ENCODE assay signal across 35 mouse cellular contexts in the genomic region with DNA sequence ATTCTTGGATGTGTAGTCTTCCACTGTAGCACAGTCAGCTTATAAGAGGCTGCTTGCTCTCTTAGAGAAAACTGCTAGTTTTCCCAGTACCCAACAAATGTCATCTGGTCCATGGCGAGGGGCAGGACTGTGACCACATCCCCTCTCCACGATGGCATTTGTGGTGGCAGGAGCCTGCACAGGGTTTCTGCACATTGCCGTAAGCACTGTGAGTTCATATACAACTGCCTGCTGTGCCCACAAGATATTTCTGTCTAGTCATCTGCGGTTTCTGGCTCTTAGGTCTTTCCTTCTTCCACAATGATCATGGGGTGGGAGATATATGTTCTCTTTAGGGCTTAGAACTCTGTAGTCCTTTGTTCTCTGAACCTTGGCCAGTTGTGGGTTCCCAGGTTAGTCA. TPM values are rescaled to one million over a fixed set of nuclear protein-coding genes. Genes with fewer than 3 reads are reported as not detected.
A peak's percentile ranks its signal among the peaks of the same experiment; 100 is the strongest.
DNase-seq lines count a peak whose midpoint lies in the region; ATAC-seq and TF ChIP-seq lines count a peak whose summit lies in the region.
"Had no signal": no experiment of that assay in that cellular context is flagged by ENCODE, and none has a peak within 500 bp of the region (broad histone marks: within the 10 kb centered on the region; RNA-seq: fewer than 3 reads in every experiment).

No protein-coding gene starts in this region.

- H3K36me3 ChIP-seq in midbrain, embryonic 11.5 days (ENCODE audit: control insufficient read depth, insufficient read depth, low read length): no peaks in the 10 kb centered on the region
- H3K36me3 ChIP-seq in midbrain, postnatal 0 days (ENCODE audit: insufficient read depth, low read length): no peaks in the 10 kb centered on the region
- H3K36me3 ChIP-seq: embryonic facial prominence, embryonic 10.5 days; embryonic facial prominence, embryonic 13.5 days; forebrain, embryonic 12.5 days; hindbrain, embryonic 10.5 days; hindbrain, embryonic 13.5 days had no signal

- intact Hi-C loops in left cerebral cortex, postnatal 25 days (cut with DNase I): no loop called here

- H3K27ac ChIP-seq in midbrain, embryonic 11.5 days (ENCODE audit: low read depth, low read length): no peak overlapping the region
- H3K27ac ChIP-seq in midbrain, postnatal 0 days (ENCODE audit: low read depth, low read length): no peak overlapping the region
- H3K27ac ChIP-seq: embryonic facial prominence, embryonic 10.5 days; embryonic facial prominence, embryonic 13.5 days; forebrain, embryonic 12.5 days; hindbrain, embryonic 10.5 days; hindbrain, embryonic 13.5 days had no signal

- 94% methylated on average over 4 of the region's 4 CpGs for WGBS in midbrain, embryonic 11.5 days
- WGBS in midbrain, postnatal 0 days: 92% methylated on average over 4 of the region's 4 CpGs

- TF ChIP-seq CTCF in midbrain, postnatal 0 days (IDR thresholded peaks at IDR 0.05): no peak

- no peak for ATAC-seq in midbrain, embryonic 11.5 days (ENCODE audit: low FRiP score)
- no peak for ATAC-seq in midbrain, postnatal 0 days (ENCODE audit: low FRiP score)
- ATAC-seq in common myeloid progenitor, adult 5-6 weeks (replicated peaks; ENCODE audit: low read depth, poor library complexity, severe bottlenecking): peak; percentile 99
- peak; percentile 55 for ATAC-seq in megakaryocyte, adult 5-6 weeks (ENCODE audit: poor library complexity, severe bottlenecking)
- ATAC-seq in megakaryocyte-erythroid progenitor cell, adult 5-6 weeks (replicated peaks; ENCODE audit: low FRiP score, low TSS enrichment, poor library complexity, severe bottlenecking): peak; percentile 81
- ATAC-seq: forebrain, embryonic 16.5 days; hindbrain, embryonic 16.5 days had no signal

- no peaks in the 10 kb centered on the region for H3K4me1 ChIP-seq in midbrain, embryonic 11.5 days (ENCODE audit: control insufficient read depth, insufficient read depth, low read length)
- no peaks in the 10 kb centered on the region for H3K4me1 ChIP-seq in midbrain, postnatal 0 days (ENCODE audit: insufficient read depth, low read length)
- H3K4me1 ChIP-seq: embryonic facial prominence, embryonic 10.5 days; embryonic facial prominence, embryonic 13.5 days; forebrain, embryonic 12.5 days; hindbrain, embryonic 10.5 days; hindbrain, embryonic 13.5 days had no signal

- no peak overlapping the region for H3K9ac ChIP-seq in midbrain, embryonic 11.5 days (ENCODE audit: low read length)
- no peak overlapping the region for H3K9ac ChIP-seq in midbrain, postnatal 0 days (replicated peaks; ENCODE audit: low read length, poor library complexity, severe bottlenecking)
- H3K9ac ChIP-seq: embryonic facial prominence, embryonic 13.5 days; forebrain, embryonic 12.5 days; hindbrain, embryonic 13.5 days had no signal

- H3K9me3 ChIP-seq in midbrain, embryonic 11.5 days (ENCODE audit: control insufficient read depth, low read length): no peaks in the 10 kb centered on the region
- no peaks in the 10 kb centered on the region for H3K9me3 ChIP-seq in midbrain, postnatal 0 days (ENCODE audit: low read length)
- H3K9me3 ChIP-seq: embryonic facial prominence, embryonic 10.5 days; embryonic facial prominence, embryonic 13.5 days; forebrain, embryonic 12.5 days; hindbrain, embryonic 10.5 days; hindbrain, embryonic 13.5 days had no signal

- no peak overlapping the region for H3K4me3 ChIP-seq in midbrain, embryonic 11.5 days (ENCODE audit: low read depth, low read length)
- no peak overlapping the region for H3K4me3 ChIP-seq in midbrain, postnatal 0 days (ENCODE audit: low read depth, low read length)
- H3K4me3 ChIP-seq: embryonic facial prominence, embryonic 10.5 days; embryonic facial prominence, embryonic 13.5 days; erythroblast, embryonic 14.5 days; forebrain, embryonic 12.5 days; hindbrain, embryonic 10.5 days; hindbrain, embryonic 13.5 days had no signal

- DNase-seq in midbrain, embryonic 11.5 days (ENCODE audit: low spot score, missing footprints): peak; percentile 33
- no peak for DNase-seq in midbrain, postnatal 0 days (ENCODE audit: low spot score)
- DNase-seq in left cerebral cortex, postnatal 25 days (ENCODE audit: low spot score in 2 of 2): no peak
- DNase-seq in ovary, postnatal 36 days (ENCODE audit: low spot score): no peak
- DNase-seq in spleen, postnatal 36 days (ENCODE audit: low spot score in 2 of 2): no peak
- DNase-seq: adrenal gland, adult 2 months; adrenal gland, postnatal 25 days; B cell, adult 2 months; cerebellum, adult 11-12 months; cerebellum, adult 9-10 months; cerebellum, postnatal 14 days; embryo, embryonic 11 days; gastrocnemius, postnatal 10 days; gastrocnemius, postnatal 36 days; heart, adult 11 months had no signal

- no peak overlapping the region for H3K4me2 ChIP-seq in midbrain, embryonic 11.5 days
- no peak overlapping the region for H3K4me2 ChIP-seq in midbrain, postnatal 0 days (ENCODE audit: low read depth, low read length, poor library complexity, severe bottlenecking)
- H3K4me2 ChIP-seq: embryonic facial prominence, embryonic 13.5 days; forebrain, embryonic 12.5 days; heart, embryonic 11.5 days; hindbrain, embryonic 13.5 days had no signal

- no peaks in the 10 kb centered on the region for H3K27me3 ChIP-seq in midbrain, embryonic 11.5 days (ENCODE audit: control insufficient read depth, insufficient read depth, low read length)
- H3K27me3 ChIP-seq in midbrain, postnatal 0 days (ENCODE audit: insufficient read depth, low read length): no peaks in the 10 kb centered on the region
- H3K27me3 ChIP-seq: CH12.LX; embryonic facial prominence, embryonic 13.5 days; forebrain, embryonic 12.5 days; hindbrain, embryonic 13.5 days had no signal

RNA-seq across cellular contexts. Expression of a gene that starts 19.9 kb away (rescaled TPM):
- polyA plus RNA-seq in midbrain, embryonic 11.5 days (2014; fragmentation: Nextera tagmentation; extraction: Ambion mirVana): 0.10 and 0.12 TPM in 2 replicates
- total RNA-seq in midbrain, postnatal 0 days (2014; rRNA removed): not detected in 2 replicates
- polyA plus RNA-seq in midbrain, postnatal 0 days (2015; fragmentation: Nextera tagmentation; extraction: Ambion mirVana): not detected in 2 replicates
- total RNA-seq in common myeloid progenitor, adult 5-6 weeks (2017): not detected in 2 replicates
- not detected in 2 replicates for total RNA-seq in megakaryocyte, adult 5-6 weeks (2015)
- total RNA-seq in megakaryocyte, adult 5-6 weeks (2017): not detected in 2 replicates
- not detected in 2 replicates for total RNA-seq in megakaryocyte-erythroid progenitor cell, adult 5-6 weeks (2014; fragmentation: Nextera tagmentation)
- total RNA-seq in megakaryocyte-erythroid progenitor cell, adult 5-6 weeks (2017): not detected in 2 replicates
- not detected for total RNA-seq in left cerebral cortex, postnatal 25 days (2021)
- total RNA-seq: adrenal gland, adult 2 months; adrenal gland, postnatal 25 days; CH12.LX; gastrocnemius, adult 18-20 months; gastrocnemius, postnatal 10 days; gastrocnemius, postnatal 36 days; heart, adult 8-10 months; heart, postnatal 25 days; MEL had no signal
- polyA plus RNA-seq: adrenal gland, adult 2 months; brain, embryonic 14.5 days; erythroblast, embryonic 14.5 days; forebrain, embryonic 12.5 days; forebrain, embryonic 16.5 days; heart, embryonic 11.5 days; heart, embryonic 14.5 days; heart, postnatal 0 days; hindbrain, embryonic 13.5 days; hindbrain, embryonic 16.5 days had no signal

RNA-seq across cellular contexts. Expression of a gene that starts 37.2 kb away (rescaled TPM):
- 31.6 and 33.5 TPM in 2 replicates for polyA plus RNA-seq in midbrain, embryonic 11.5 days (2014; fragmentation: Nextera tagmentation; extraction: Ambion mirVana)
- 94.6 and 115 TPM in 2 replicates for total RNA-seq in midbrain, postnatal 0 days (2014; rRNA removed)
- 84.8 and 89.9 TPM in 2 replicates for polyA plus RNA-seq in midbrain, postnatal 0 days (2015; fragmentation: Nextera tagmentation; extraction: Ambion mirVana)
- 62.7 and 68.9 TPM in 2 replicates for total RNA-seq in common myeloid progenitor, adult 5-6 weeks (2017)
- total RNA-seq in megakaryocyte, adult 5-6 weeks (2015): 40.3 and 50.5 TPM in 2 replicates
- total RNA-seq in megakaryocyte, adult 5-6 weeks (2017): 43.8 and 49.2 TPM in 2 replicates
- 72.9 and 109 TPM in 2 replicates for total RNA-seq in megakaryocyte-erythroid progenitor cell, adult 5-6 weeks (2014; fragmentation: Nextera tagmentation)
- 69.2 and 112 TPM in 2 replicates for total RNA-seq in megakaryocyte-erythroid progenitor cell, adult 5-6 weeks (2017)
- total RNA-seq in left cerebral cortex, postnatal 25 days (2021): 100 to 1,000 TPM; 112 to 125 TPM

RNA-seq across cellular contexts. Expression of a gene that starts 37.4 kb away (rescaled TPM):
- polyA plus RNA-seq in midbrain, embryonic 11.5 days (2014; fragmentation: Nextera tagmentation; extraction: Ambion mirVana): 35.3 and 35.9 TPM in 2 replicates
- total RNA-seq in midbrain, postnatal 0 days (2014; rRNA removed): 52.2 and 56.0 TPM in 2 replicates
- polyA plus RNA-seq in midbrain, postnatal 0 days (2015; fragmentation: Nextera tagmentation; extraction: Ambion mirVana): 31.3 and 34.6 TPM in 2 replicates
- total RNA-seq in common myeloid progenitor, adult 5-6 weeks (2017): 17.9 and 27.0 TPM in 2 replicates
- total RNA-seq in megakaryocyte, adult 5-6 weeks (2015): 3.4 and 6.2 TPM in 2 replicates
- 2.5 and 8.0 TPM in 2 replicates for total RNA-seq in megakaryocyte, adult 5-6 weeks (2017)
- 18.1 and 22.3 TPM in 2 replicates for total RNA-seq in megakaryocyte-erythroid progenitor cell, adult 5-6 weeks (2014; fragmentation: Nextera tagmentation)
- 15.4 and 17.1 TPM in 2 replicates for total RNA-seq in megakaryocyte-erythroid progenitor cell, adult 5-6 weeks (2017)
- 10 to 100 TPM; 18.7 to 19.8 TPM for total RNA-seq in left cerebral cortex, postnatal 25 days (2021)

Comparison
In these comparisons a context has a peak if more than half of its experiments do, and no peak if none do; other contexts are left out.
1. ATAC-seq: peak in common myeloid progenitor, adult 5-6 weeks (single experiment), megakaryocyte, adult 5-6 weeks (single experiment) and megakaryocyte-erythroid progenitor cell, adult 5-6 weeks (single experiment); none in midbrain, embryonic 11.5 days (single experiment) and midbrain, postnatal 0 days (single experiment).